Mouse (Mus musculus) ES-Bruce4 (cell line): Measurements from ENCODE around the gene Tnfsf18. TPM values are rescaled to one million over a fixed set of nuclear protein-coding genes. Genes with fewer than 3 reads are reported as not detected.

Source experiments
- H3K27ac ChIP-seq: 2 replicates; pipeline ENCODE4 v1.5.1; 2012; ENCODE audit warnings: low read length, inconsistent platforms; ENCODE audit not compliant: insufficient read depth
- H3K27me3 ChIP-seq: 2 replicates; pipeline ENCODE4 v1.6.1; 2012; ENCODE audit warnings: mild to moderate bottlenecking, low read length, inconsistent platforms; ENCODE audit not compliant: control insufficient read depth, poor library complexity, insufficient read depth, severe bottlenecking
- H3K36me3 ChIP-seq: 2 replicates; pipeline ENCODE4 v1.6.1; 2012; ENCODE audit warnings: inconsistent platforms, mild to moderate bottlenecking, low read length, moderate library complexity; ENCODE audit not compliant: control insufficient read depth, poor library complexity, insufficient read depth, severe bottlenecking
- H3K4me1 ChIP-seq: one replicate; pipeline ENCODE4 v1.8.1; 2011; ENCODE audit warnings: low read length; ENCODE audit not compliant: control insufficient read depth, insufficient read depth
- H3K4me3 ChIP-seq: 2 replicates; pipeline ENCODE4 v1.5.1; 2011; ENCODE audit warnings: low read depth, mild to moderate bottlenecking, low read length
- H3K9ac ChIP-seq: 2 replicates; pipeline ENCODE4 v1.6.1; 2012; ENCODE audit warnings: low read depth, mild to moderate bottlenecking, inconsistent platforms; ENCODE audit not compliant: poor library complexity, severe bottlenecking
- H3K9me3 ChIP-seq: replicated peaks from 2 replicates; pipeline ENCODE4 v1.6.1; 2012; ENCODE audit warnings: mild to moderate bottlenecking, low read length, inconsistent platforms; ENCODE audit not compliant: control insufficient read depth, poor library complexity, insufficient read depth, severe bottlenecking
- CTCF ChIP-seq: IDR thresholded peaks from one replicate; pipeline ENCODE4 v1.8.1; 2011; ENCODE audit warnings: low read depth, low read length
- EP300 ChIP-seq: IDR thresholded peaks from 2 replicates; pipeline ENCODE4 v1.6.1; 2011; ENCODE audit warnings: low read depth, low read length; ENCODE audit not compliant: insufficient read depth
- POLR2A ChIP-seq: IDR thresholded peaks from one replicate; pipeline ENCODE4 v1.8.1; 2011; ENCODE audit warnings: low read length; ENCODE audit not compliant: insufficient read depth
- polyA plus RNA-seq: library from polyadenylated mRNA; stranded (reverse); fragments of >200 nt; gene quantifications from 2 replicates; pipeline ENCODE4 v1.2.4, GENCODE M21; 2011; ENCODE audit warnings: low read depth; ENCODE audit not compliant: missing spikeins, insufficient read depth, insufficient read length

The Tnfsf18 gene
- polyA plus RNA-seq, 1 experiment: not detected

- Histone ChIP-seq H3K36me3 (no peaks in the 10 kb centered on the region), H3K9me3 (no peaks in the 10 kb centered on the region), H3K27ac (no peak overlapping the region), H3K27me3 (no peaks in the 10 kb centered on the region), H3K4me1 (no peaks in the 10 kb centered on the region), H3K4me3 (no peak overlapping the region), H3K9ac (no peak overlapping the region)
- TF ChIP-seq EP300: no peak
- TF ChIP-seq CTCF: no peak
- no peak for TF ChIP-seq POLR2A
These were observed 6.3 kb downstream of the Tnfsf18 start for GRCm38 (mm10) chr1:161500811-161501146.

- Histone ChIP-seq H3K9ac (no peak overlapping the region), H3K27ac (no peak overlapping the region), H3K36me3 (no peaks in the 10 kb centered on the region), H3K27me3 (no peaks in the 10 kb centered on the region), H3K4me3 (no peak overlapping the region), H3K9me3 (no peaks in the 10 kb centered on the region), H3K4me1 (no peaks in the 10 kb centered on the region)
- TF ChIP-seq POLR2A (no peak), EP300 (no peak), CTCF (no peak)
These were observed 11.9 kb downstream of the Tnfsf18 start for GRCm38 (mm10) chr1:161506317-161506716.

- Histone ChIP-seq H3K4me1 (no peaks in the 10 kb centered on the region), H3K27ac (no peak overlapping the region)
- TF ChIP-seq CTCF (no peak), EP300 (no peak), POLR2A (no peak)
These were observed 13.2 kb downstream of the Tnfsf18 start for GRCm38 (mm10) chr1:161507623-161508047.

DNA sequence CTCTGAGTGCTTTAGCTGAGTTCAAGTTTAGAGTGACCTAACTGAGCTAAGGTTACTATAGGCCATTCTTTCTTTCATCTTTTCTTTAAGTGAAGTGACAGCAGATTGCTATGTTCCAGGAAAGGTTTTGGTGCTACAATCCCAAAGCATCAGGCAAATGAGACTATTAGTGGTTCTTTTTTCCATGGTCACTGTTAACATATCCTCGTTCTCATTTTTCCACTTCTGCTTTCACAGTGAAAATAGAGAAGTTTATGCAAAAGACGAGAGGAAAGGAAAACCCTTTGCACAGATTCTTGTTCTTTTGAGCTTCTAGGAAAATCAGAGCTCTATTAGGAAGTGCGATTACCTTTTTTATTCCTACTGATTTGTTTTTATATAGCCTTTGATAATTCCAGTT, 22.9 kb downstream of the Tnfsf18 start:
- H3K9ac ChIP-seq: no peak overlapping the region
- no peaks in the 10 kb centered on the region; the same call in 1 of the 2 replicates for H3K27me3 ChIP-seq
- no peak for TF ChIP-seq CTCF
- no peak for TF ChIP-seq POLR2A
- TF ChIP-seq EP300: no peak
- no peaks in the 10 kb centered on the region for H3K4me1 ChIP-seq
- no peak overlapping the region for H3K4me3 ChIP-seq
- no peaks in the 10 kb centered on the region for H3K9me3 ChIP-seq
- no peak overlapping the region for H3K27ac ChIP-seq
- no peaks in the 10 kb centered on the region for H3K36me3 ChIP-seq

More at GRCm38 (mm10) chr1:161507623-161508047, 13.2 kb downstream of the Tnfsf18 start:
- Histone ChIP-seq H3K4me3 (no peak overlapping the region), H3K9ac (no peak overlapping the region), H3K9me3 (no peaks in the 10 kb centered on the region), H3K36me3 (no peaks in the 10 kb centered on the region), H3K27me3 (no peaks in the 10 kb centered on the region)

DNA sequence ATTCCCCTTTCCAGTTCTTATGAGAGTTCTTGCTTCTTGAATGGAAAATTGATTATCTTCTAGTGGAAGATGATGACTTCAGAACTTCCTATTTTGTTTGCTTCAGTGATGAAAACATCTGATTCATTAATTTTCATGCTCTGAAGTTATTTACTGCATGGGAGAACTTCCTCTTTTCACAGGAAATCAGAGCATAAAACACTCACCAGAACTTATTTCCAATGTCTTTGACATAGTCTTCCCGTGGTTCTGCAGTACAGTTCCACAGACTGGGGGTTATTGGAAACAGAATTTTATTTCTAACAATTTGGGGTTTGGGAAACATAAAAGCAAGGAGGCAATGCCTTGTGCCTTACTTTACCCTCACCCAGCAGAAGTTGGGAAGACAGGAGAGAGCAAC, 25.8 kb downstream of the Tnfsf18 start:
- Histone ChIP-seq H3K27me3 (no peaks in the 10 kb centered on the region; the same call in 1 of the 2 replicates), H3K27ac (no peak overlapping the region), H3K9me3 (no peaks in the 10 kb centered on the region), H3K9ac (no peak overlapping the region), H3K4me1 (no peaks in the 10 kb centered on the region), H3K36me3 (no peaks in the 10 kb centered on the region), H3K4me3 (no peak overlapping the region)
- no peak for TF ChIP-seq POLR2A
- TF ChIP-seq CTCF: no peak
- TF ChIP-seq EP300: no peak

- Histone ChIP-seq H3K4me3 (no peak overlapping the region), H3K27ac (no peak overlapping the region), H3K9ac (no peak overlapping the region), H3K36me3 (no peaks in the 10 kb centered on the region), H3K9me3 (peaks cover 14% of the 10 kb centered on the region), H3K27me3 (no peaks in the 10 kb centered on the region), H3K4me1 (no peaks in the 10 kb centered on the region)
- TF ChIP-seq CTCF: no peak
- TF ChIP-seq EP300: no peak
- TF ChIP-seq POLR2A: no peak
These were observed 33.7 kb downstream of the Tnfsf18 start for GRCm38 (mm10) chr1:161528173-161528572.
